Mouse (Mus musculus) intestine, postnatal 0 days (tissue): ENCODE measurements around the gene Scarb1. TPM values are rescaled to one million over a fixed set of nuclear protein-coding genes. Genes with fewer than 3 reads are reported as not detected.

Experiments used
- ATAC-seq: fragments of 200-750 bp; cut with Nextera tagmentation; 2 replicates; pipeline ENCODE4 v1.8.0; 2017; ENCODE audit warnings: mild to moderate bottlenecking, moderate TSS enrichment, moderate library complexity
- H3K27ac ChIP-seq: fragments of 300-500 bp; sonication (generic); 2 replicates; pipeline ENCODE4 v1.5.1; 2014; ENCODE audit warnings: mild to moderate bottlenecking, low read depth, low read length, moderate library complexity
- H3K27me3 ChIP-seq: fragments of 300-500 bp; sonication (generic); replicated peaks from 2 replicates; pipeline ENCODE4 v1.6.1; 2014; ENCODE audit warnings: low read length, mixed read lengths; ENCODE audit not compliant: control insufficient read depth, insufficient read depth
- H3K36me3 ChIP-seq: fragments of 300-500 bp; sonication (generic); 2 replicates; pipeline ENCODE4 v1.6.1; 2014; ENCODE audit warnings: mild to moderate bottlenecking, moderate library complexity; ENCODE audit not compliant: control insufficient read depth, insufficient read depth
- H3K4me1 ChIP-seq: fragments of 300-500 bp; sonication (generic); replicated peaks from 2 replicates; pipeline ENCODE4 v1.6.1; 2014; ENCODE audit warnings: antibody characterized with exemption, low read length, mixed read lengths; ENCODE audit not compliant: control insufficient read depth, insufficient read depth
- H3K4me2 ChIP-seq: fragments of 300-500 bp; sonication (generic); replicated peaks from 2 replicates; pipeline ENCODE4 v1.6.1; 2014; ENCODE audit warnings: low read depth, mild to moderate bottlenecking, moderate library complexity
- H3K4me3 ChIP-seq: fragments of 300-500 bp; sonication (generic); 2 replicates; pipeline ENCODE4 v1.5.1; 2014; ENCODE audit warnings: low read depth, low read length
- H3K9ac ChIP-seq: fragments of 300-500 bp; sonication (generic); 2 replicates; pipeline ENCODE4 v1.6.1; 2014; ENCODE audit warnings: mild to moderate bottlenecking, low read depth, low read length
- H3K9me3 ChIP-seq: fragments of 300-500 bp; sonication (generic); 2 replicates; pipeline ENCODE4 v1.6.1; 2016; ENCODE audit warnings: mixed run types; ENCODE audit not compliant: control insufficient read depth
- CTCF ChIP-seq: sonication (generic); IDR thresholded peaks from 2 replicates; pipeline ENCODE4 v1.5.1; 2016; ENCODE audit warnings: low read depth, mild to moderate bottlenecking, control low read depth, antibody characterized with exemption, moderate library complexity
- WGBS: fragments of 180-500 bp; shearing (Covaris S2); extraction: QIAGEN DNeasy Blood & Tissue Kit; methylation state at CpG from one replicate; pipeline ENCODE4 v1.1.7; 2014; 5-methylcytosine and 5-hydroxymethylcytosine counted together
- polyA plus RNA-seq: library from polyadenylated mRNA; unstranded; fragments of >200 nt; fragmentation: Nextera tagmentation; extraction: Ambion mirVana; gene quantifications from 2 replicates; pipeline ENCODE4 v1.2.1, GENCODE M21; 2015

Gene Scarb1
- polyA plus RNA-seq, 1 experiment from 2014 or later = 26.5 TPM

DNA sequence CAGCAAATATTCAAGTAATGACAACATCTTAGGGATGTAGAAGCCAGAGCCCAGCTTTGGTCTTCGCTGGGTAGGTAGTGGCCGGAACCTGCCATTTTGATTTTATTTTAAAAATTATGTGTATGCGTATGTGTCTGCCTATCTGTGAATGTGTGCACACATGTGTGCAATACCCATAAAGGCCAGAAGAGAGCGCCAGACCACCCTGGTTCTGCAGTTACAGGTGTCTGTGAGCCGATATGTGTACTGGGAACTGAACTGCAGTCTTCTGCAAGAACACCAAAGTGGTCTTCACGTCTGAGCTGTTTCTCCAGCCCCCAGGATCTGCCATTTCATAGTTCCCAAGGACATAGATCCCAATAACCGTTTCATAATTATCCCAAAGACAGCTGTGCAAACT lies 71.1 kb downstream of the Scarb1 start:
- H3K4me1 ChIP-seq = no peaks in the 10 kb centered on the region
- peaks cover 7% of the 10 kb centered on the region for H3K27me3 ChIP-seq
- TF ChIP-seq CTCF = peak; percentile 46
- no peak overlapping the region for H3K4me2 ChIP-seq
- H3K4me3 ChIP-seq = no peak overlapping the region
- no peaks in the 10 kb centered on the region for H3K9me3 ChIP-seq
- no peaks in the 10 kb centered on the region for H3K36me3 ChIP-seq
- no peak overlapping the region for H3K27ac ChIP-seq
- no peak overlapping the region for H3K9ac ChIP-seq
- 86% methylated on average over 7 of the region's 7 CpGs for WGBS
- ATAC-seq = no peak

DNA sequence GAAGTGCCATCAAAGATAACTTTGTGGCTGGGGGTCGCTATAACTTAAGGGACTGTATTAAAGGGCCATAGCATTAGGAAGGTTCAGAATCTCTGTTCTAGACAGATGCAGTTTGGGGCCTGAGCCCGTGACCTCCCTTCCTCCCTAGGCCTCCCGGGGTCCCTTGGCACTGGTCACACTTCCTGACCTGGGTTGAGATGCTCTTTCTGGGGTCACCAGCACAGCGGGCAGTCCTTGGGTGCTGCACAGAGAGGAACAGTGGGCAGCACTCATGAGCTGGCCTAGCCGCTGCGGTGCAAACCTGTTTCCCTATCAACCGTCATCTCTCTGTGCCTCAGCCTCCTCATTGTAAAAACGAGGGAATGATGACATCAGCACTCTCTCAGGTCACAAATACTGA lies 71.5 kb downstream of the Scarb1 start:
- Histone ChIP-seq H3K9me3 (no peaks in the 10 kb centered on the region), H3K27ac (no peak overlapping the region), H3K27me3 (peaks cover 7% of the 10 kb centered on the region), H3K4me2 (no peak overlapping the region), H3K9ac (no peak overlapping the region), H3K36me3 (no peaks in the 10 kb centered on the region), H3K4me3 (no peak overlapping the region), H3K4me1 (no peaks in the 10 kb centered on the region)
- TF ChIP-seq CTCF = no peak
- 88% methylated on average over 8 of the region's 8 CpGs for WGBS
- no peak for ATAC-seq

DNA sequence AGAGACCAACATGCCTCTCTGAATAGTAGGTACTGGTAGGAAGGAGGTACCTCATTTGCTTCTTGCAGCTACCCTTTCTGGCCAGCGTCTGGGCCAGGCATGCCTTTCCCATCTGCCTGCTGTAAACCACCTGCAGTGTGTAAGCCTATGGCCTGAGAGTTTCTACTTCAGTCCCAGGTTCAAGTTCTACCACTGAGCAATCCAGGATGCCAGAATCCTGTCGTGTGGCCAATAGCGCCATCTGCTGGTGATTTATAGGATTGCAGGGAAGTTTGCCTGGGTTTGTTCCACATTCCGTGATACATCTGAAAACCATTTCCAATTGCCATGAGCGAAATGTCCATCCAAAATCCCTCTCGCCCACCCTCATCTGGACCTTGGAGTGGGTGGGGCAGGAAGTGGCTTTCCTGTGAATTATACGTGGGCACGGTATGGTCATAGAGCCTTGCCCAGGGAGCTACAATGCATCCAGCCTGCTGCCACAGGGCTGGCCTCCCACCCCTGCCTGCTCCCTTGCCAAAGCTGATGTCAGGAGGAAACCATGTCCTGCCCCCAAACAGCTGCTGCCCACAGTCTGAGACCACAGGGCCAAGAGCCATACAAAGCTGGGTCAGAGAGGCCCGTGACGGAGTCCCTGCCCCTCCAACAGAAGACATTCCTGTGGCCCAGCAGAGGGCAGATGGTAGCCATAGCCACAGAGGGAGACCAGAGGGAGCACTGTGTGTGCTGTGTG lies 72.7 kb downstream of the Scarb1 start:
- no peak for ATAC-seq
- no peak overlapping the region for H3K9ac ChIP-seq

DNA sequence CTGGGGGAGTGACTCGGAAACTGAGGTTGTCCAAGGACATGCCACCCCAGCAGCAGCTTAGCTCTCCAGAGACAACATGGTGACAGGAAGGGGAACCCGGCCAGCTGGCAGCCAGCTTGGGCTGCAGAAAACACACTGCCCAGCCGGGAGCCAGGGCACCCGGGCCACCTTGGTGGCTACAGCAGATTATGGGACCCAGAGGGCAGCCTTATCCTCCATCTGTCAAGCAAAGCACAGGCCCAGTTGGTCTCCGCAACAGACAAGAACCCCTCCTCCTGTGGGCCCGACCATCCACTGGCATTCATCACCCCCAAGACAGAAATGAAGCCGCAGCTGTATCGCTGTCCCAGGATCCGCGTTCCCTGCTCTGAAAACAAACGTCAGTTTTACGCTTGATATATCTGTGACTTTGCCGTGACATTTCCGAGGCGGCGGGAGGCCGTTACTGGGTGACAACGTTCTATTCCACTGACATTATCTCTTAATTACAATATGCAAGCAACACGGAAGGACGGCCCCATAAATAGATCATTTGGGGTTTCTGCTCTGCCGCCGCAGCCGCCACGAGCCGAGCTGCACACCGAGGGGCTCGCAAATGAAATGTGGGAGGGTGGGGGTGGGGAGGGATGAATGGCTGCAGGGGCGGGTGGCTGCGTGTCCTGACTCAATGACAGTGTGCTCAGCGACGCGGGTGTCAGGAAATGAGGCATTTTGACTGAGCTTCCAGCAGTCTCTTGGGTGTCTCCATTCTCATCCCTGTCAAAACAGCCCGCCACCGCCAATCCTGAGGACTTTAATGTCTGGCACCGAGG lies 73.5 kb downstream of the Scarb1 start:
- Histone ChIP-seq H3K4me1 (no peaks in the 10 kb centered on the region), H3K9ac (0 out of 2 replicates have a peak overlapping the region, but pooled peaks have one; percentile 2), H3K27me3 (peaks cover 7% of the 10 kb centered on the region), H3K4me2 (peak overlapping the region; percentile 37), H3K36me3 (no peaks in the 10 kb centered on the region), H3K4me3 (no peak overlapping the region), H3K27ac (no peak overlapping the region), H3K9me3 (no peaks in the 10 kb centered on the region)
- 40% methylated on average over 35 of the region's 35 CpGs for WGBS
- TF ChIP-seq CTCF = no peak
- no peak for ATAC-seq

More for the DNA sequence above, 72.7 kb downstream of the Scarb1 start:
- H3K9me3 ChIP-seq = no peaks in the 10 kb centered on the region
- peaks cover 7% of the 10 kb centered on the region for H3K27me3 ChIP-seq
- H3K4me1 ChIP-seq = no peaks in the 10 kb centered on the region
- H3K4me3 ChIP-seq = no peak overlapping the region
- peak; percentile 97 for TF ChIP-seq CTCF
- H3K36me3 ChIP-seq = no peaks in the 10 kb centered on the region
- 21% methylated on average over 10 of the region's 10 CpGs for WGBS
- H3K27ac ChIP-seq = no peak overlapping the region
- H3K4me2 ChIP-seq = no peak overlapping the region

DNA sequence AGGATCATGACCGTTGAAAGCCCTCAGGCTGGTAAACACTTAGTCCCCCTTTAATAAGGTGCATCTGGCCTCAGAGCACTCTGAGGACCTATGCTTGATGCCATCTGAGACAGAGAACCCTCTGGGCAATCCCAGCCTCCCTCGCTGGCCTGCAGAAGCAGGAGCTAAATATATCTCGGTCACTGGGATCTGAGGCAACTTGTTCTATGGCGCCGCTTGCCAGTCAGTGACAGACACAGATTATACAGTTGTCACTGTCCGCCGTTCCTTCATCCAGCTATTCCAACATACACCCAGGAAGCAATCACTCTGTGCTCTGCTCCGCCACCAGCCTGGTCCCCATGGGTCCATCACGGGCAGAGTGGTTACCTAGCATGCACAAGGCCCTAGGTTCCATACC lies 74.8 kb downstream of the Scarb1 start:
- Histone ChIP-seq H3K27ac (no peak overlapping the region), H3K9ac (no peak overlapping the region), H3K9me3 (no peaks in the 10 kb centered on the region), H3K27me3 (peaks cover 5% of the 10 kb centered on the region), H3K4me3 (no peak overlapping the region), H3K36me3 (no peaks in the 10 kb centered on the region), H3K4me2 (no peak overlapping the region), H3K4me1 (no peaks in the 10 kb centered on the region)
- WGBS = 84% methylated on average over 9 of the region's 9 CpGs
- no peak for ATAC-seq
- no peak for TF ChIP-seq CTCF

DNA sequence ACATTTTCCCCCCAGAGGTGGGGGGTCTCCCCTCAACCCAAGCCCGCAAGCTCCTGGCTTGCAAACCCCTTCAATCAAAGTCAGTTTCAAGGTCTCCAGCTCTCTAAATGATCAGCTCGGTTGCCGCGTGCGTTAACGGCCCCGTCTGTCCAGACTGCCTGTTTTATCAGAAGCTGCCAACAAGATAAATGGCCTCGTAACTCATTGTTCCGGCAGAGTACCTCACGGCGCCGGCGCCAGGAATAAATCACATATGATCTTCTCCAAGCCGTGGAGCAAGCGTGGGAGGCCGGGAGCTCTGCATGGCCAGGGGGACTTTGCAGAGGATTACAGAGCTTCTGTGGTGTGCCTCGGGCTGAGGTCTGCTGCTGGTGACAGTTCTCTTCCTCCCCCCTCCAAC lies 76.2 kb downstream of the Scarb1 start:
- no peak overlapping the region for H3K27ac ChIP-seq
- H3K36me3 ChIP-seq = no peaks in the 10 kb centered on the region
- no peak for TF ChIP-seq CTCF
- no peak overlapping the region for H3K4me3 ChIP-seq
- no peak overlapping the region for H3K4me2 ChIP-seq
- no peaks in the 10 kb centered on the region for H3K9me3 ChIP-seq
- no peaks in the 10 kb centered on the region for H3K4me1 ChIP-seq
- no peak overlapping the region for H3K9ac ChIP-seq
- WGBS = 5% methylated on average over 17 of the region's 17 CpGs
- peaks cover 4% of the 10 kb centered on the region; the same call in 1 of the 2 replicates for H3K27me3 ChIP-seq
- no peak for ATAC-seq
